Mouse (Mus musculus): ENCODE results near the gene Olfr1440.
A peak's percentile ranks its signal among the peaks of the same experiment; 100 is the strongest.

The Olfr1440 gene

GRCm38 (mm10) chr19:12386979-12387378, at the start of gene Olfr1440:
Olfr1440 (plus strand) TSS chr19:12387279.
- no peak for DNase-seq (ENCODE audit: low spot score in 2 of 2)

- DNase-seq (ENCODE audit: low spot score in 2 of 2), result no peak
Observed at GRCm38 (mm10) chr19:12373004-12373403, 14.1 kb upstream of the Olfr1440 start.

- DNase-seq (ENCODE audit: low spot score in 2 of 2), result no peak
Observed at GRCm38 (mm10) chr19:12374465-12375025, 12.5 kb upstream of the Olfr1440 start.

- DNase-seq (ENCODE audit: low spot score in 2 of 2), result no peak
Observed at GRCm38 (mm10) chr19:12413737-12414136, 26.7 kb downstream of the Olfr1440 start.

GRCm38 (mm10) chr19:12417361-12417760, 30.3 kb downstream of the Olfr1440 start, which contains the start of gene Olfr1441:
Olfr1441 (plus strand) TSS chr19:12417433.
- no peak for DNase-seq (ENCODE audit: low spot score in 2 of 2)

- no peak for DNase-seq (ENCODE audit: low spot score in 2 of 2)
Observed at GRCm38 (mm10) chr19:12418312-12418711, 31.2 kb downstream of the Olfr1440 start.

- no peak for DNase-seq (ENCODE audit: low spot score in 2 of 2)
Observed at GRCm38 (mm10) chr19:12420555-12420954, 33.5 kb downstream of the Olfr1440 start.

- DNase-seq (ENCODE audit: low spot score in 2 of 2), result no peak
Observed at GRCm38 (mm10) chr19:12421680-12422079, 34.6 kb downstream of the Olfr1440 start.

GRCm38 (mm10) chr19:12427101-12427500, 40.0 kb downstream of the Olfr1440 start:
- DNase-seq (ENCODE audit: low spot score in 2 of 2), result no peak

GRCm38 (mm10) chr19:12427605-12428004, 40.5 kb downstream of the Olfr1440 start, which contains the start of gene Pfpl:
Pfpl (plus strand) TSS chr19:12427905.
- no peak for DNase-seq (ENCODE audit: low spot score in 2 of 2)

- DNase-seq (ENCODE audit: low spot score in 2 of 2), result peak in 1 of 2 experiments; percentile 43
Observed at GRCm38 (mm10) chr19:12433033-12433432, 46.0 kb downstream of the Olfr1440 start.

- peak in 1 of 2 experiments; percentile 18 for DNase-seq (ENCODE audit: low spot score in 2 of 2)
Observed at GRCm38 (mm10) chr19:12435011-12435416, 47.9 kb downstream of the Olfr1440 start.

- no peak for DNase-seq (ENCODE audit: low spot score in 2 of 2)
Observed at GRCm38 (mm10) chr19:12435750-12436524, 48.9 kb downstream of the Olfr1440 start.

- DNase-seq (ENCODE audit: low spot score in 2 of 2), result no peak
Observed at GRCm38 (mm10) chr19:12439581-12439980, 52.5 kb downstream of the Olfr1440 start.

- no peak for DNase-seq (ENCODE audit: low spot score in 2 of 2)
Observed at GRCm38 (mm10) chr19:12440103-12440725, 53.1 kb downstream of the Olfr1440 start.

GRCm38 (mm10) chr19:12442560-12442959, 55.5 kb downstream of the Olfr1440 start:
- no peak for DNase-seq (ENCODE audit: low spot score in 2 of 2)

GRCm38 (mm10) chr19:12445014-12445413, 57.9 kb downstream of the Olfr1440 start:
- no peak for DNase-seq (ENCODE audit: low spot score in 2 of 2)

All from spleen, postnatal 10 days (tissue).